Mouse (Mus musculus): Measurements from ENCODE around the gene Intu. TPM values are rescaled to one million over a fixed set of nuclear protein-coding genes. Genes with fewer than 3 reads are reported as not detected.

Gene Intu
- polyA plus RNA-seq (2012): 0.90 and 1.6 TPM in 2 replicates

DNA sequence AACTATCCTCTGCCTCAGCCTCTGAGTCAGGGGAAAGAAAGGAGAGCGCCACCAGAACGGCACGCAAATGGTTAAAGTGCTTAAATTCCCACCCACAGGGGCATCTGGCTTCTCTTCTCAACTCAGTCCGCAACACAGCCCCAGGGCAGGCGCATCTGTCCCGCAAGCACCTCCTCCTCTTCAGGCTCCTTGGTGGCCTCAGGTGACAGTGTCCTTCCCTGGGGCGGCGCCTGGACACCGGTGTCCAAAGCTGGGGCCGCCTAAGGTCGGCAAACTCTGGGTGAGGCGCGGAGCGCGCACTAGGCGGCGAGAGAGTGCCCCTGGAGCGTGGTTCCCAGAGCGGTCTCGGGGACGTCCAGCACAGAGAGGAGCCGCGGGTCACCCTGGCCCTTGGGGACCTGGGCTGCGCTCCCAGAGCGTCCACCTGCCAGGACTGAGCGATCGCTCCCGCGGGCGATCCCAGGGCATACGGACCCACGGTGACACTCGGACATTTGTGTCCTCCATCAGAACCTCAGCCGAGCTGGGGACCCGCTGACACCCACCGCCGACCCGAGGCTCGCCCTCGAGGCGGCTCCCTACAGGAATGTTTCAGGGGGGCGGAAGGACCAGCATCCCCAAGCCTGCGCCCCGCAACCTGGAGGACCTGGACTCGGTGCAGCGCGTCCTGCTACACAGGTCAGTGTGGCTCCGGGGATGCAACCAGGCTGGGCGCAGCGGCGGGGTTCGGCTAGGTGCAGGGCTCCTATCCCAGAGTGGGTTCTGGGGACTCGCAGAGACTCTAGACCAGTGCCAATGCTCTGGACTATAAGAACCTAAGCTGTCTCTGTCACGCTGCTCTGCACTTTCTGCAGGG, at the start of gene Intu:
Intu (plus strand) TSS at position 1 of the 856 bp plus-strand sequence.
- TF ChIP-seq GATA1 (IDR thresholded peaks at IDR 0.05; ENCODE audit: low read length): no peak

DNA sequence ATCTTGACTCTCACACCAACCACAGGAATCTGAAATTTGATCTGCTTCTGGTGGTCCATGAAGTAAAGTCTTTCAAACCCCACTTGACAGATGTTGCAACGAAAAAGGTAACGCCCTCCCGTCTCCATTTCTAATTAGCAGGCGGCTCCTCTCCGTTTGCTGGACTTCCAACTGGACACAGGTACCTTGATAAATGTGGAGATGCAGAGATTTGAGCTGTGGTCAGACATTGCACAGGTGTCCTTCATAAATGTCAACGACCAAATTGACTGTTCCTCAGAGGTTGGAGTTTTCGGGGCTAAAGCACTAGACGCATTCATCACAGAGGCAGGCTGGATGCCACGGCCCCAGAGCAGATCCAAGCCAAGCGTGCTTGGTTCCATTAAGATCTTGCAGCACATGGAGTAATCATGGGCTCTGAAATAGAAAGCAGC, 47.8 kb upstream of the Intu start:
- TF ChIP-seq GATA1 (IDR thresholded peaks at IDR 0.05; ENCODE audit: low read length): no peak

- no peak for TF ChIP-seq GATA1 (IDR thresholded peaks at IDR 0.05; ENCODE audit: low read length)
Measured at GRCm38 (mm10) chr3:40487381-40487780, 43.7 kb upstream of the Intu start.

GRCm38 (mm10) chr3:40491742-40492141, 39.3 kb upstream of the Intu start:
- TF ChIP-seq GATA1 (IDR thresholded peaks at IDR 0.05; ENCODE audit: low read length): no peak

GRCm38 (mm10) chr3:40498898-40499297, 32.2 kb upstream of the Intu start:
- no peak for TF ChIP-seq GATA1 (IDR thresholded peaks at IDR 0.05; ENCODE audit: low read length)

DNA sequence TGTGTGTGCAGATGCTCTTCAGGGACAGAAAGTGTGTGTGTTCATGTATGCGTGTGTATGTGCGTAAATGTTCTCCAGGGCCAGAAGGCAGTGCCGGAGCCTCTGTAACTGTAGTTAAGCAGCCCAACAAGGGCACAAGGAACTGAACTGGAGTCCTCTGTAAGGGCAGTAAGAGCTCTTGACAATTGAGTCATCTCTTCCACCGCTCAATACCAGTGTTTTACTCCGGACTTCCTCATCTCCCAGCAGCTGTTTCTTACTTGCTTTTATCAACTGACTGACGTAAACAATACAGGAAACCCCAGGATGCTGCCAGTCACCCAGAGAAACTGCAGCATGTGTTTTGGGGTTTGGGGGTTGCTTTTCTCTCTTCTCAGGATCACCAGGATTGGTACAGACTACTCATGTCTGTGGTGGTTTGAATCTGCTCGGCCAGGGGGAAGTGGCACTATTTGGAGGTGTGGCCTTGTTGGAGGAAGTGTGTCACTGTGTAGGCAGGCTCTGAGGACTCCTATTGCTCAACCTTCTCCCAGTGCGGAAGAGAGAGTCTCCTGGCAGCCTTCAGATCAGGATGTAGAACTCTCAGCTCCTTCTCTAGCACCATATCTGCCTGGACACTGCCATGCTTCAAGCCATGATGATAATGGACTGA, 30.8 kb upstream of the Intu start:
- TF ChIP-seq GATA1 (IDR thresholded peaks at IDR 0.05; ENCODE audit: low read length): no peak

- TF ChIP-seq GATA1 (IDR thresholded peaks at IDR 0.05; ENCODE audit: low read length): no peak
Measured at GRCm38 (mm10) chr3:40504377-40504776, 26.7 kb upstream of the Intu start.

DNA sequence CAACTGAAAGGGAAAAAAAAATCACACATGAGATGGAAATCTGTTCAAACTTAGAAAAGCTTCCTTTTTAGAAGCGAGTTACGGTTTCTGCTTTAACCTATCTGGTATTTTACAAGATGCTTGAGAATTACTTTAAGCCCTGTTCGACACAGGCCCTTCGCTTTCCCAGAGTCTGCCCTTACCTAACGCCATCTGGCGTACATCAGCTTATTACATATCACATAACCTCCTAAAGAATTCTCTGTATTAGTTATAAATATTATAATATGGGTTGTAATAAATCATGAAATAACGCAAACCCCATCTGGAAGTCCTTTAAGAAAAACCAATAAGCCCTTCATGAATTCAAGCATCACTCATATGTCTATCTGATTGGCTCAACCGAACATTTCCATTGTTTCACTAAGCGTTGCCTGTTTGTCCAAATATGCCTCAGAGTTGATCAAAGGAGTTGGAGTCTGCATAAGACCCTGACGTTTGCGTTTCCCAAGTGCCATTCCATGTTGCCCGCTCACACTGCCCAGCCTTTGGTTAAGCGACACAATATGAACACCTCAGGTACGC, 25.6 kb upstream of the Intu start:
- no peak for TF ChIP-seq GATA1 (IDR thresholded peaks at IDR 0.05; ENCODE audit: low read length)

- no peak for TF ChIP-seq GATA1 (IDR thresholded peaks at IDR 0.05; ENCODE audit: low read length)
Measured at GRCm38 (mm10) chr3:40508927-40509576, 22.0 kb upstream of the Intu start.

DNA sequence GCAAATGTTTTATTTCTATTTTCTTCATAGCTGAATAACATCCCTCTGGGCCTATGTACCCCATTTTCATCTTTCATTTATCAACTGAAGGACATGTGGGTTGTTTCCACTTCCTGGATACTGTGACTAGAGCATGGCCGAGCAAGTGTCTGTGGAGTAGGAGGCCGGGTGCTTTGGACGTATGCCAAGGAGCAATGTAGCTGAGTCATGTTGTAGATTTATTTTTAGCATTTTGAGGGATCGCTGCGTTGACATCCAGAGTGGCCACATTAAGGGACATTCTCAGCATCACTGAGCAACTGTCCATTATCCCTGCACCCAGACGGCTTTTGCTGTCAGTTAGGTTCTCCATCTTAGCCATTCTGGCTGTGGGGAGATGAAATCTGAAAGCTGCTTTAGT, 20.5 kb upstream of the Intu start:
- no peak for TF ChIP-seq GATA1 (IDR thresholded peaks at IDR 0.05; ENCODE audit: low read length)

DNA sequence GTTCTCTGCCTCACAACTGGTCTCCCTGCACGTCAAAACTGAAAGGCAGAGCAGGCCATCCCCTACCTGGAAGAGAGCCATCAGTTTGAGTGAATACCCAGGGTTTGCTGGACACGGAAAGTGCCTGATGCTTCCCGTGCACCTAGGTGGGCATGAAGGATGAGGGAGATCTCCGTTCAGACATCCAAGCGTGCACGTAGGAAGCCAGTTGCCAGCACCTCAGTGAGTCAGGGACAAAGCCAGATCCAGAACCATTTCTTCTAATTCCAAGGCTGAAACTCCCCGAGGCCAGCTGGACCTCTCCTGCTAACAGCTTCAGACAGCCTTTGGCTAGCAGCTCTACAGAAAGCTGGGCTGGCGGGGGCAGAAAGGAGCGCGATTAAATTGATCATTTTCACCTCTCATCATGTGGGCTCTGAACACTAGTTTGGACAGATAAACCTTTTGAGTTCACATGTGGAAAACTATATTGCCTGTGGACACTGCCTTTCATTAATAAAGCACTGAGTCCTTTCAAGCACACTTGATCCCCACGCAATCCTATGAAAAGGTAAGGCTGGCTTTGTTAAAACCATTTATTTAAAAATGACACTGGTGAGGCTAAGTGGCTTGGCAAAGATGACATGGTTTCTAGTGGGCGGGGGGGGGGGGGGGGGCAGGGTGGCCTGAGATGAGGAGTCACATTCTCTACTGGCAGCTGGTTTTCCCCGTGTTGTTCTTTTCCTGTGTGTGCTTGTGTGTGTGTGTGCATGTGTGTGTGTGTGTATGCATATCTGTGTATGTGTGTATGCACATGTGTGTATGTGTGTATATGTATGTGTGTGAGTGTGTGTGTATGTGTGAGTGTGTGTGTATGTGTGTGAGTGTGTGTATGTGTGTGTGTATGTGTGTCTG, 17.9 kb upstream of the Intu start:
- TF ChIP-seq GATA1 (IDR thresholded peaks at IDR 0.05; ENCODE audit: low read length): no peak

GRCm38 (mm10) chr3:40518240-40518639, 12.8 kb upstream of the Intu start:
- no peak for TF ChIP-seq GATA1 (IDR thresholded peaks at IDR 0.05; ENCODE audit: low read length)

DNA sequence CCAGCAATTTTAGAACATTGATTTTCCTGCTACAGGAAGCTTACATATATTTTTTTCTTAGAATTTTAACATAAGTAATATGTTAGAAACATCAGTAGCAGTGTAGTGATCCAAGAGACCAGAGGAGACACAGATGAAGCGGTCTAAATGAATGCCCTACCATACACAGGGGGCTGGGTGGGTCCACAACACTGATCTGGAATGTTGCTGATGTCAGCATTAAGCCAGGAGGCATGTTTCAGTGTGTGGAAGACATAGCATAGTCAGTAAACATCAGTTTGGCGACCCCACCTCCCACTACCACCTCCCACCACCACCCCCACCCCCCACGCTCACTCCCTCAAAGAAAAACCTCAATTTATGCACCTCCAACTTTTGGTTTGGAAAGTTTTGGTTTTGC, 11.5 kb upstream of the Intu start:
- TF ChIP-seq GATA1 (IDR thresholded peaks at IDR 0.05; ENCODE audit: low read length): no peak

GRCm38 (mm10) chr3:40520567-40520966, 10.5 kb upstream of the Intu start:
- no peak for TF ChIP-seq GATA1 (IDR thresholded peaks at IDR 0.05; ENCODE audit: low read length)

DNA sequence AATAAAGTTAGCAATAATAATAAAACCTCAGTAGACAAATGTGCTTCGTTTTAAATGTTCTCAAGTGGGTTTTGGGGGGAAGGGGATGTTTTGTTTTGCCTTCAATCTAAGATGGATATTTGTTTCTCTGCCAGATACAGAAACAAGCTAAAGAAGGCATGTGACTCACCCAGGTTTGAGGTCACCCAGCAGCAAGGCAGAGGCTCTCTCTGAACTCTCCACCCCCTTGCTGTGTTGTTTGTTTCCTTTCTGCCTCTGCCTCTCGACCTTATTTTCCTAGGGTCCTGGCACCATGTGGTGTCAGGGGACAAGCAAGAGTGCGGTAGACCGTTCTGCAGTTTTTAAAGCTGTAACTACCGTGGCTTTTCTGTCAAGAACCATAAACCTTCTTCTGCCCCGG, 8.6 kb upstream of the Intu start:
- no peak for TF ChIP-seq GATA1 (IDR thresholded peaks at IDR 0.05; ENCODE audit: low read length)
